Mouse (Mus musculus): Measurements from ENCODE around the gene Clcnka.

- TF ChIP-seq CTCF (IDR thresholded peaks at IDR 0.05; ENCODE audit: insufficient read depth, low read length) (peak; percentile 91), POLR2A (IDR thresholded peaks at IDR 0.05; ENCODE audit: borderline replicate concordance, extremely low read depth, low read depth, low read length) (no peak)
Measured at GRCm38 (mm10) chr4:141385275-141385674, 13.2 kb downstream of the Clcnka start.
